Mouse (Mus musculus) olfactory bulb, adult 2 months (tissue): Measurements from ENCODE around the gene Kpna6.

Source experiments
- CTCF ChIP-seq: fragments of 200-500 bp; IDR thresholded peaks from 2 replicates; pipeline ENCODE4 v1.5.1; 2012; ENCODE audit warnings: low read depth, mild to moderate bottlenecking, low read length, moderate library complexity; ENCODE audit not compliant: insufficient read depth
- POLR2A ChIP-seq: fragments of 200-500 bp; IDR thresholded peaks from 2 replicates; pipeline ENCODE4 v1.6.1; 2012; ENCODE audit warnings: mild to moderate bottlenecking, low read depth, low read length, moderate library complexity; ENCODE audit not compliant: insufficient read depth

DNA sequence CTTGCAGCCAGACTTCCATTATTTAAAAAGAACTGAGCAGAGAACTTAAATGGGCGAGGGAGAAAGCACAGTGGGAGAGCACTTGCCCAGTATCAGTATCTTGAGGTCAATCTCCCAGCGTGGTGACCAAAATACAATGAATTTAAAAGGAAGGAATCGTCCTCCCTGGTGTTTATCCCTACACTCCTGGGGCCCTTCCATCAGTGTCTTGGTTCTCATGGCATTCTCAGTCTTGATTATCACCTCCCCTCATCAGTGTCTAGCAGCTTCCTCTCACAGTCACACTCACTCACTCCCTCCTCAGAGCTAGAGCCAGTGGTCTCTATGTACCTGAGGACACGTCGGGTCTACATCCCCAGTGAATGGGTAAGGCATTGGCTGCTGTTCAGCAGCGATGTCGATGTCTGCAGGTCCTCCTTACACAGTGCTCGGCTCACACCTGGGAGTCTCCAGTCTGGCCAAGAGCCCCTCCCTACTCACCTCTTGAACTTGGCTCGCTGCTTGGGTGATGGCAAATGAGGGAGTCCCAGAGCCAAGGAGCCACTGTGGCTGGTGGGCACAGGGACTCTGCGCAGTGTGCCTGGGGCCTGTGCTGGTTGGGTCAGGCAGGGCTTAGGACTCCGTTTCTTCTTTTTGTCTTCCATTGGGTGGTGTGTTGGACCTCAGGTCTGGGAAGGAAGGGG, 50.3 kb downstream of the Kpna6 start:
- TF ChIP-seq CTCF (no peak), POLR2A (no peak)
